Mouse (Mus musculus) limb, embryonic 14.5 days (tissue): Measurements from ENCODE around the gene Mei1. TPM values are rescaled to one million over a fixed set of nuclear protein-coding genes. Genes with fewer than 3 reads are reported as not detected.

Experiments used
- ATAC-seq: fragments of 200-750 bp; cut with Nextera tagmentation; 2 replicates; pipeline ENCODE4 v1.8.0; 2017; ENCODE audit warnings: low read depth, moderate number of reproducible peaks, moderate TSS enrichment; ENCODE audit not compliant: low FRiP score
- DNase-seq: peaks from one replicate; pipeline ENCODE4 v3.0.0-alpha.2; 2015; ENCODE audit warnings: low spot score
- H3K27ac ChIP-seq: fragments of 300-500 bp; sonication (generic); replicated peaks from 2 replicates; pipeline ENCODE4 v1.5.1; 2014; ENCODE audit warnings: low read depth, mild to moderate bottlenecking, low read length, moderate library complexity, mixed read lengths
- H3K27me3 ChIP-seq: fragments of 300-500 bp; sonication (generic); 2 replicates; pipeline ENCODE4 v1.6.1; 2014; ENCODE audit warnings: low read length, mixed read lengths; ENCODE audit not compliant: control insufficient read depth, insufficient read depth
- H3K36me3 ChIP-seq: fragments of 300-500 bp; sonication (generic); 2 replicates; pipeline ENCODE4 v1.6.1; 2014; ENCODE audit warnings: mild to moderate bottlenecking, low read length, moderate library complexity, mixed read lengths; ENCODE audit not compliant: control insufficient read depth, insufficient read depth
- H3K4me1 ChIP-seq: fragments of 300-500 bp; sonication (generic); 2 replicates; pipeline ENCODE4 v1.6.1; 2014; ENCODE audit warnings: antibody characterized with exemption, low read length, mixed read lengths; ENCODE audit not compliant: control insufficient read depth, insufficient read depth
- H3K4me2 ChIP-seq: fragments of 300-500 bp; sonication (generic); replicated peaks from 2 replicates; pipeline ENCODE4 v1.6.1; 2014; ENCODE audit warnings: low read depth, mild to moderate bottlenecking, low read length, moderate library complexity; ENCODE audit not compliant: severe bottlenecking
- H3K4me3 ChIP-seq: fragments of 300-500 bp; sonication (generic); replicated peaks from 2 replicates; pipeline ENCODE4 v1.5.1; 2014; ENCODE audit warnings: low read length
- H3K9ac ChIP-seq: fragments of 300-500 bp; sonication (generic); 2 replicates; pipeline ENCODE4 v1.6.1; 2014; ENCODE audit warnings: mild to moderate bottlenecking, low read depth, low read length, moderate library complexity; ENCODE audit not compliant: severe bottlenecking
- H3K9me3 ChIP-seq: fragments of 300-500 bp; sonication (generic); 2 replicates; pipeline ENCODE4 v1.6.1; 2016; ENCODE audit warnings: low read length; ENCODE audit not compliant: control insufficient read depth
- POLR2A ChIP-seq: fragments of 200-500 bp; IDR thresholded peaks from 2 replicates; pipeline ENCODE4 v1.8.0; 2012; ENCODE audit warnings: inconsistent platforms, mild to moderate bottlenecking, moderate library complexity, borderline replicate concordance; ENCODE audit not compliant: insufficient read depth, insufficient read length; ENCODE audit errors: extremely low read depth
- WGBS: fragments of 180-500 bp; shearing (Covaris S2); extraction: QIAGEN DNeasy Blood & Tissue Kit; methylation state at CpG from one replicate; pipeline ENCODE4 v1.1.7; 2014; 5-methylcytosine and 5-hydroxymethylcytosine counted together
- polyA plus RNA-seq, 2 experiments: library from polyadenylated mRNA; depleted of rRNA in 1 of 2; stranded (reverse) in 1 of 2; unstranded in 1 of 2; fragments of >200 nt; fragmentation: Nextera tagmentation in 1 of 2; extraction: Ambion mirVana in 1 of 2; gene quantifications; 2 replicates each; pipeline versions ENCODE4 v1.2.1 to v1.2.3; 2012 to 2014

The Mei1 gene
- polyA plus RNA-seq, 2 experiments = 0.12 to 0.16 TPM

DNA sequence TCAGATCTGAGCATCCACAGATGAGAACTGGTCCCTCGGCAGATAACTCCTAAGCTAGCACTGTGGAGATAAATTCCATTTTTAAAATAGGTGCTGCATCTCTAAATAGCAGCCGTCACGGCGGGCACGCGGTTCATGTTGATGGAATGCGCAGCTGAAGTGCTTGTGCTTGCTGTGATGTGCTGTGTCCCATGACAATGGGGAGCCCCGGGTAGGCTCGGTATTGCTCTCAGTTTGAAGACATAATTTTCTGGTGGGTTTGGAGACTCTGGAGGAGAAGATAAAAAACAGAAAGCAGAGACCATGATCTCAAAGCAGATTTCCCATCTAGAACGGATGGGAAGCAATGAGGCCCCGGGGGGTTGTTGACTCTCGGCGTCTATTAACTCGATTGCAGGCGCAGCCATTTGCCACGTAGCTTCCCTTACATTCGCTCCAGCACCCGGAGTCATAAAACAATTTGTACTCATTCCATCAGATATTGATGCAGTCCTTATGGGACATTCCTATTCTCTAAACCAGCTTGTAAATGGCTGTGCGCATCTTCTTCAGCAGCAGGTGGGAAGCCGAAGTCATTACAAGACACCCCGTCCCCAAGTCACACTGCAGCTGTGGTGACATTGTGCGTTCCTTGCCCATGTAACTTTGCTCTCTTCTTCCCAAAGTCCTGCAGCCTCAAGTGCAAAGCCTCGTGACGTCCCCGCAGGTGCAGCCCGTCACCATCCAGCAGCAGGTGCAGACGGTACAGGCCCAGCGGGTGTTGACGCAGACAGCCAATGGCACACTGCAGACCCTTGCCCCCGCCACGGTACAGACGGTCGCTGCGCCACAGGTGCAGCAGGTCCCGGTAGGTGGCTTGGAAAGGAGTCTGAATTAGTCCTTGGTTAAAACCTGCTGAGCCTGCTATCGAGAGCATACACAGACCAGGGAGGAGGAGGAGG, 100.9 kb downstream of the Mei1 start:
- TF ChIP-seq POLR2A = no peak
- H3K9ac ChIP-seq = no peak overlapping the region
- 82% methylated on average over 36 of the region's 36 CpGs for WGBS
- H3K27ac ChIP-seq = no peak overlapping the region
- no peaks in the 10 kb centered on the region for H3K9me3 ChIP-seq
- H3K4me1 ChIP-seq = peaks cover 16% of the 10 kb centered on the region
- H3K4me3 ChIP-seq = no peak overlapping the region
- H3K27me3 ChIP-seq = no peaks in the 10 kb centered on the region
- no peak overlapping the region for H3K4me2 ChIP-seq
- DNase-seq = no peak
- ATAC-seq = no peak
- peaks cover 58% of the 10 kb centered on the region for H3K36me3 ChIP-seq

DNA sequence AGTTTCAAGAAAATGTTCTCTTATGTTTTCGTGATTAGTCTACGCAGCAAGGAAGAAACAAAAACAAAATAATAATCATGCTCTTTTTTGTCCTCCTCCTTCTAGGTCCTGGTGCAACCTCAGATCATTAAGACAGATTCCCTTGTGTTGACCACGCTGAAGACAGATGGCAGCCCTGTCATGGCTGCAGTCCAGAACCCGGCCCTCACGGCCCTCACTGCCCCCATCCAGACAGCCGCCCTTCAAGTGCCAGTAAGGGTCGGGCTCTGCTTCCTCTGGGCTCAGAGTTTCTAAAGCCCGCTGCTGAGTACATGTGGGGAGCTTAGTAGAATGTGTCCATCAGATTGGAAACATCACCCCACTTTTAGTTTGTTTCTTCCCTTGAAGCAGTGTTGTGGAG, 102.9 kb downstream of the Mei1 start:
- no peak for TF ChIP-seq POLR2A
- Histone ChIP-seq H3K27me3 (no peaks in the 10 kb centered on the region), H3K9me3 (no peaks in the 10 kb centered on the region), H3K4me1 (no peaks in the 10 kb centered on the region), H3K4me3 (no peak overlapping the region), H3K36me3 (peaks cover 76% of the 10 kb centered on the region), H3K9ac (no peak overlapping the region), H3K4me2 (no peak overlapping the region), H3K27ac (no peak overlapping the region)
- DNase-seq (no peak), ATAC-seq (no peak)
- 85% methylated on average over 8 of the region's 8 CpGs for WGBS

DNA sequence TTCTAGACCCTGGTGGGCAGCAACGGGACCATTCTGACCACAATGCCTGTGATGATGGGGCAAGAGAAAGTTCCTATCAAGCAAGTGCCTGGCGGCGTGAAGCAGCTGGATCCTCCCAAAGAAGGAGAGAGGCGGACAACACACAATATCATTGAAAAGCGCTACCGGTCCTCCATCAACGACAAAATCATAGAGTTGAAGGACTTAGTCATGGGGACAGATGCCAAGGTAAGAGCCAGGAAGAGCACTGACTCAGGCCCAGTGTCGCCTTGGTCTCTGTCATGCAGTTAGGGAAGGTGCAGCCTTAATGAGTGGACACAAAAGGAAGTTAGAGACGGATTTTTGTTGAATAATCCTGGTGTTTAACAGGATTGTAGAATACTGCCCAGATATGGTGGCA, 105.3 kb downstream of the Mei1 start:
- no peak for ATAC-seq

More for the DNA sequence above, 105.3 kb downstream of the Mei1 start:
- Histone ChIP-seq H3K9me3 (no peaks in the 10 kb centered on the region), H3K4me2 (no peak overlapping the region), H3K36me3 (peaks cover 96% of the 10 kb centered on the region), H3K27ac (no peak overlapping the region), H3K27me3 (no peaks in the 10 kb centered on the region), H3K4me3 (no peak overlapping the region), H3K9ac (no peak overlapping the region), H3K4me1 (no peaks in the 10 kb centered on the region)
- DNase-seq = no peak
- WGBS = 94% methylated on average over 9 of the region's 9 CpGs
- TF ChIP-seq POLR2A = no peak

Other genes starting within 250 kb of the Mei1 start
- 23.7 and 28.1 TPM in 2 replicates for gene Tob2, start 211.2 kb upstream of the Mei1 start, polyA plus RNA-seq (2012; rRNA removed)
- gene Tob2, start 211.2 kb upstream of the Mei1 start, polyA plus RNA-seq (2014; fragmentation: Nextera tagmentation; extraction: Ambion mirVana) = 23.4 and 24.7 TPM in 2 replicates
- 91.7 and 96.8 TPM in 2 replicates for gene Phf5a, start 198.1 kb upstream of the Mei1 start, polyA plus RNA-seq (2012; rRNA removed)
- gene Phf5a, start 198.1 kb upstream of the Mei1 start, polyA plus RNA-seq (2014; fragmentation: Nextera tagmentation; extraction: Ambion mirVana) = 159 and 163 TPM in 2 replicates
- gene Aco2, start 197.7 kb upstream of the Mei1 start, polyA plus RNA-seq (2012; rRNA removed) = 158 and 183 TPM in 2 replicates
- gene Aco2, start 197.7 kb upstream of the Mei1 start, polyA plus RNA-seq (2014; fragmentation: Nextera tagmentation; extraction: Ambion mirVana) = 127 and 134 TPM in 2 replicates
- gene Polr3h, start 143.8 kb upstream of the Mei1 start, polyA plus RNA-seq (2012; rRNA removed) = 20.5 and 25.0 TPM in 2 replicates
- 69.1 and 71.6 TPM in 2 replicates for gene Polr3h, start 143.8 kb upstream of the Mei1 start, polyA plus RNA-seq (2014; fragmentation: Nextera tagmentation; extraction: Ambion mirVana)
- 16.2 and 23.6 TPM in 2 replicates for gene Csdc2, start 133.2 kb upstream of the Mei1 start, polyA plus RNA-seq (2012; rRNA removed)
- gene Csdc2, start 133.2 kb upstream of the Mei1 start, polyA plus RNA-seq (2014; fragmentation: Nextera tagmentation; extraction: Ambion mirVana) = 13.5 and 14.3 TPM in 2 replicates
- 40.7 and 41.5 TPM in 2 replicates for gene Pmm1, start 109.1 kb upstream of the Mei1 start, polyA plus RNA-seq (2012; rRNA removed)
- 33.3 and 34.8 TPM in 2 replicates for gene Pmm1, start 109.1 kb upstream of the Mei1 start, polyA plus RNA-seq (2014; fragmentation: Nextera tagmentation; extraction: Ambion mirVana)
- gene 1700029P11Rik, start 89.5 kb upstream of the Mei1 start, polyA plus RNA-seq (2012; rRNA removed) = not detected in 2 replicates
- not detected in 2 replicates for gene 1700029P11Rik, start 89.5 kb upstream of the Mei1 start, polyA plus RNA-seq (2014; fragmentation: Nextera tagmentation; extraction: Ambion mirVana)
- gene Xrcc6, start 82.2 kb upstream of the Mei1 start, polyA plus RNA-seq (2012; rRNA removed) = 29.3 and 37.2 TPM in 2 replicates
- 71.8 and 74.0 TPM in 2 replicates for gene Xrcc6, start 82.2 kb upstream of the Mei1 start, polyA plus RNA-seq (2014; fragmentation: Nextera tagmentation; extraction: Ambion mirVana)
- gene Desi1, start 36.1 kb upstream of the Mei1 start, polyA plus RNA-seq (2012; rRNA removed) = 30.5 and 34.8 TPM in 2 replicates
- gene Desi1, start 36.1 kb upstream of the Mei1 start, polyA plus RNA-seq (2014; fragmentation: Nextera tagmentation; extraction: Ambion mirVana) = 26.3 and 29.8 TPM in 2 replicates
- 155 and 182 TPM in 2 replicates for gene Snu13, start 22.4 kb upstream of the Mei1 start, polyA plus RNA-seq (2012; rRNA removed)
- 268 and 280 TPM in 2 replicates for gene Snu13, start 22.4 kb upstream of the Mei1 start, polyA plus RNA-seq (2014; fragmentation: Nextera tagmentation; extraction: Ambion mirVana)
- 0.01 TPM in 1 of 2 replicates, not detected in the other for gene 4930407I10Rik, start 10.8 kb upstream of the Mei1 start, polyA plus RNA-seq (2012; rRNA removed)
- 0.06 TPM in 1 of 2 replicates, not detected in the other for gene 4930407I10Rik, start 10.8 kb upstream of the Mei1 start, polyA plus RNA-seq (2014; fragmentation: Nextera tagmentation; extraction: Ambion mirVana)
- gene Ccdc134, start 57.9 kb downstream of the Mei1 start, polyA plus RNA-seq (2012; rRNA removed) = 39.6 and 40.7 TPM in 2 replicates
- gene Ccdc134, start 57.9 kb downstream of the Mei1 start, polyA plus RNA-seq (2014; fragmentation: Nextera tagmentation; extraction: Ambion mirVana) = 26.4 and 28.3 TPM in 2 replicates
- 131 and 253 TPM in 2 replicates for gene Srebf2, start 77.2 kb downstream of the Mei1 start, polyA plus RNA-seq (2012; rRNA removed)
- gene Srebf2, start 77.2 kb downstream of the Mei1 start, polyA plus RNA-seq (2014; fragmentation: Nextera tagmentation; extraction: Ambion mirVana) = 122 and 125 TPM in 2 replicates
- gene Shisa8, start 142.8 kb downstream of the Mei1 start, polyA plus RNA-seq (2012; rRNA removed) = 1.1 and 1.5 TPM in 2 replicates
- 0.41 and 0.54 TPM in 2 replicates for gene Shisa8, start 142.8 kb downstream of the Mei1 start, polyA plus RNA-seq (2014; fragmentation: Nextera tagmentation; extraction: Ambion mirVana)
- 0.29 and 0.46 TPM in 2 replicates for gene Tnfrsf13c, start 154.4 kb downstream of the Mei1 start, polyA plus RNA-seq (2012; rRNA removed)
- gene Tnfrsf13c, start 154.4 kb downstream of the Mei1 start, polyA plus RNA-seq (2014; fragmentation: Nextera tagmentation; extraction: Ambion mirVana) = 0.22 and 0.29 TPM in 2 replicates
- 39.4 and 43.3 TPM in 2 replicates for gene Cenpm, start 174.8 kb downstream of the Mei1 start, polyA plus RNA-seq (2012; rRNA removed)
- gene Cenpm, start 174.8 kb downstream of the Mei1 start, polyA plus RNA-seq (2014; fragmentation: Nextera tagmentation; extraction: Ambion mirVana) = 57.7 and 59.3 TPM in 2 replicates
- gene 1500009C09Rik, start 182.4 kb downstream of the Mei1 start, polyA plus RNA-seq (2012; rRNA removed) = 0.35 and 0.40 TPM in 2 replicates
- gene 1500009C09Rik, start 182.4 kb downstream of the Mei1 start, polyA plus RNA-seq (2014; fragmentation: Nextera tagmentation; extraction: Ambion mirVana) = not detected in 2 replicates
- gene Sept3, start 204.9 kb downstream of the Mei1 start, polyA plus RNA-seq (2012; rRNA removed) = 23.7 and 26.6 TPM in 2 replicates
- gene Sept3, start 204.9 kb downstream of the Mei1 start, polyA plus RNA-seq (2014; fragmentation: Nextera tagmentation; extraction: Ambion mirVana) = 12.0 and 13.3 TPM in 2 replicates
- 0.24 and 0.47 TPM in 2 replicates for gene Wbp2nl, start 229.0 kb downstream of the Mei1 start, polyA plus RNA-seq (2012; rRNA removed)
- gene Wbp2nl, start 229.0 kb downstream of the Mei1 start, polyA plus RNA-seq (2014; fragmentation: Nextera tagmentation; extraction: Ambion mirVana) = not detected in 2 replicates